Mouse (Mus musculus) adrenal gland, postnatal 14 days (tissue): ENCODE data around the gene Tmem120a. TPM values are rescaled to one million over a fixed set of nuclear protein-coding genes. Genes with fewer than 3 reads are reported as not detected.

ENCODE experiments used
- DNase-seq: peaks from one replicate; pipeline ENCODE4 v3.0.0; 2021; ENCODE audit warnings: mixed read lengths
- microRNA-seq, 2 experiments: library from miRNA; unstranded; fragments of <30 nt; microRNA quantifications; one replicate each; pipeline ENCODE4 v1.2.0; 2021
- total RNA-seq: library from RNA; stranded (reverse); gene quantifications from 2 replicates; pipeline ENCODE4 v1.2.3, GENCODE M21; 2021

Tmem120a gene
- total RNA-seq, 1 experiment from 2014 or later = 45.4 TPM

GRCm38 (mm10) chr5:135709716-135710115, 34.5 kb downstream of the Tmem120a start:
- DNase-seq = no peak

GRCm38 (mm10) chr5:135707855-135708254, 36.4 kb downstream of the Tmem120a start:
- DNase-seq = peak; percentile 79

GRCm38 (mm10) chr5:135707039-135707438, 37.2 kb downstream of the Tmem120a start:
- DNase-seq = no peak

- DNase-seq = no peak
Measured at GRCm38 (mm10) chr5:135705383-135705782, 38.9 kb downstream of the Tmem120a start.

GRCm38 (mm10) chr5:135703431-135703830, 40.8 kb downstream of the Tmem120a start:
- DNase-seq = no peak

- peak; percentile 67 for DNase-seq
Measured at GRCm38 (mm10) chr5:135702682-135703192, 41.5 kb downstream of the Tmem120a start.

- no peak for DNase-seq
Measured at GRCm38 (mm10) chr5:135702190-135702589, 42.1 kb downstream of the Tmem120a start.

GRCm38 (mm10) chr5:135701601-135702000, 42.6 kb downstream of the Tmem120a start:
- no peak for DNase-seq

GRCm38 (mm10) chr5:135697711-135698111, 46.5 kb downstream of the Tmem120a start:
- DNase-seq = no peak

GRCm38 (mm10) chr5:135695277-135695721, 48.9 kb downstream of the Tmem120a start:
- peak; percentile 57 for DNase-seq

GRCm38 (mm10) chr5:135693281-135693853, 50.9 kb downstream of the Tmem120a start:
- DNase-seq = peak; percentile 56

- no peak for DNase-seq
Measured at GRCm38 (mm10) chr5:135691266-135691665, 53.0 kb downstream of the Tmem120a start.

- DNase-seq = no peak
Measured at GRCm38 (mm10) chr5:135690401-135690800, 53.8 kb downstream of the Tmem120a start.

Small RNA genes within 50 kb of the gene (microRNA-seq; reads per million reads assigned to microRNA genes)
- gene Mir7034 = 0.38 to 0.43 reads per million in 2 experiments

Other genes starting within 250 kb of the Tmem120a start
- 31.1 and 38.5 TPM in 2 replicates for gene Hip1, start 199.3 kb downstream of the Tmem120a start, total RNA-seq
- not detected in 2 replicates for gene Ccl26, start 180.9 kb downstream of the Tmem120a start, total RNA-seq
- 1.6 and 3.1 TPM in 2 replicates for gene Ccl24, start 171.4 kb downstream of the Tmem120a start, total RNA-seq
- gene Rhbdd2, start 111.8 kb downstream of the Tmem120a start, total RNA-seq = 34.2 and 34.8 TPM in 2 replicates
- gene Por, start 74.4 kb downstream of the Tmem120a start, total RNA-seq = 190 and 216 TPM in 2 replicates
- gene Styxl1, start 33.9 kb upstream of the Tmem120a start, total RNA-seq = 0.30 and 0.37 TPM in 2 replicates
- 957 and 984 TPM in 2 replicates for gene Mdh2, start 34.0 kb upstream of the Tmem120a start, total RNA-seq
- gene Srrm3, start 62.4 kb upstream of the Tmem120a start, total RNA-seq = 2.7 and 4.3 TPM in 2 replicates
- gene Hspb1, start 143.5 kb upstream of the Tmem120a start, total RNA-seq = 64.7 and 97.7 TPM in 2 replicates
- 462 and 482 TPM in 2 replicates for gene Ywhag, start 190.2 kb upstream of the Tmem120a start, total RNA-seq
- gene Ssc4d, start 230.1 kb upstream of the Tmem120a start, total RNA-seq = 2.1 and 3.1 TPM in 2 replicates
- not detected in 2 replicates for gene Zp3, start 235.7 kb upstream of the Tmem120a start, total RNA-seq